Mouse (Mus musculus) MEL (cell line): ENCODE data around the gene Crim1.

Source experiments
- CTCF ChIP-seq, 3 experiments: IDR thresholded peaks in 2 of 3; conservative IDR thresholded peaks in 1 of 3; 2 replicates each; pipeline ENCODE4 v1.5.1; 2011 to 2012; ENCODE audit warnings: low read length in 3 of 3, low read depth in 2 of 3, mild to moderate bottlenecking in 2 of 3, improper control_type of control experiment in 1 of 3, inconsistent platforms in 1 of 3, mixed read lengths in 1 of 3, moderate library complexity in 1 of 3; ENCODE audit not compliant: control insufficient read depth in 1 of 3, insufficient read depth in 1 of 3, poor library complexity in 1 of 3, severe bottlenecking in 1 of 3
- EP300 ChIP-seq, 2 experiments: IDR thresholded peaks; 2 replicates each; pipeline ENCODE4 v1.6.1; 2011; ENCODE audit warnings: improper control_type of control experiment in 2 of 2, low read length in 2 of 2, low read depth in 1 of 2, mild to moderate bottlenecking in 1 of 2
- ETS1 ChIP-seq: IDR thresholded peaks from 2 replicates; pipeline ENCODE4 v1.6.1; 2012; ENCODE audit warnings: low read depth, mild to moderate bottlenecking, inconsistent platforms, low read length, improper control_type of control experiment, moderate library complexity
- GATA1 ChIP-seq: IDR thresholded peaks from 2 replicates; pipeline ENCODE4 v1.6.1; 2011; ENCODE audit warnings: low read depth, low read length, improper control_type of control experiment
- MAX ChIP-seq: IDR thresholded peaks from 2 replicates; pipeline ENCODE4 v1.6.1; 2011; ENCODE audit warnings: low read length, improper control_type of control experiment
- NELFE ChIP-seq: IDR thresholded peaks from 2 replicates; pipeline ENCODE4 v1.6.1; 2011; ENCODE audit warnings: low read depth, low read length, improper control_type of control experiment
- RCOR1 ChIP-seq: IDR thresholded peaks from 2 replicates; pipeline ENCODE4 v1.6.1; 2012; ENCODE audit warnings: low read depth, mild to moderate bottlenecking, inconsistent platforms, low read length, improper control_type of control experiment
- SIN3A ChIP-seq: IDR thresholded peaks from 2 replicates; pipeline ENCODE4 v1.6.1; 2012; ENCODE audit warnings: low read length, improper control_type of control experiment, inconsistent platforms

GRCm38 (mm10) chr17:78201221-78202058, 1.4 kb downstream of the Crim1 start:
- TF ChIP-seq NELFE (no peak), CTCF (IDR thresholded peaks at IDR 0.05 in 2 of 3, conservative IDR thresholded peaks at IDR 0.05 in 1 of 3; ENCODE audit: control insufficient read depth in 1 of 3, insufficient read depth in 1 of 3, low read depth in 2 of 3, low read length in 3 of 3, poor library complexity in 1 of 3, severe bottlenecking in 1 of 3) (no peak), ETS1 (no peak), GATA1 (no peak), RCOR1 (no peak), SIN3A (no peak), MAX (no peak), EP300 (IDR thresholded peaks at IDR 0.05; ENCODE audit: low read depth in 1 of 2, low read length in 2 of 2) (no peak)
